Mouse (Mus musculus): ENCODE results near the gene Msgn1.

Msgn1 gene

DNA sequence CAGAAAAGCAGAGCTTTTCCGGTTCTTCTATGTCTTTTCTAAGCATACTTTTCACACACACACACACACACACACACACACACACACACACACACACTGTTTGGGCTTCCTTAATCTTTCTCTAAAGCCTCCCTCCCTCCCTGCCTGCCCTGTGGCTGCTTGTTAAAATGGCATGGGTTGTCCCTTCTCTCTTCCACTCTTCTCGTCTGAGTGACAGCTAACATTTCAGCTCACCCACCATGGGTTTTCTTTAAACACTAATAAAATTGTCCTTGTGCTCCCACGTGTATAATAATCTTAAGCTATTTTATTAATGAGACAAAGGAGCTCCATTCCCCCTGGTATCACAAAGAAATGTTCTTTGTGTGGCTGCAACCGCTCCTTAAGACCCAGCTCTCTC is 10.7 kb downstream of the Msgn1 start:
- no peak for DNase-seq

DNA sequence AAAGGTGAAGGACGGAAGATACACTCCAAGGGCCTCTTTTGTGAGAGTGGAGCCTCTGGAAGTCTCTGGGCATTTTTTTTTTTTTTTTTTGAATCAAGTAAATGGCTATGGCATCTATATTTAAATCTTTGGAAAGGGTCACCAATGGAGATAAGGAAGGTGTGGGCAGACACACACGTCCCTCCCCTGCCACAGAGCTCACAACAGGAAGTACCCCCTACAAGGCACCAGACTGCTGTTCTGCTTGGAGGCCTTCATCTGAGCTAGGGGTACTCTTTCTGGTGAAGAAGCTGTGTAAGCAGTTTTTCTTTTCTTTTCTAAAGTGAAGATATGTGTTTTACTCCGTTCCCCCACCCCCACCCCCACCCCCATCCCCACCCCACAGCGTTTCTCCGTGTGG is 11.9 kb downstream of the Msgn1 start:
- DNase-seq, result no peak

DNA sequence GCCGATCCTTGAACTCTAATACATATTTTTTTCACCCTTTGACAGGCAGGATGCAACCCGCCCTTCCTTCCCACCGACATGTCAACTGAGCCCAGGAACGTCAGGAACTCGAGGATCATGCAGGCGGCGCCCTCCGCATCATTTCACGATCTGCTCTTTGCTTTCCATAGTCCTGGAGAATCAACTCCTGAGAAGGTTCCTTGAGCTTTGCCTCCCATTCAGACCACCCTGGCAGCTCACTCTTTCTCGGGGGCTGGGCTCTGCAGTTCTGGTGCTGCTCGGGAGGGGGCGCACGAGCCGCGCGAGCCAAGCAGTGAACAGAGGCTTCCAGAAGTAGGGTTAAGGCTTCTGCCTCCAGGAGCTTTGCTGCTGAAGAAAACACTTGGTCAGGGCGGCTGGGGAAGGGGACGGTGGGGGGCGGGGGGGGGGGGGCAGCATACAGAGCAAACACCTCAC is 12.6 kb downstream of the Msgn1 start:
- DNase-seq, result peak; percentile 83

DNA sequence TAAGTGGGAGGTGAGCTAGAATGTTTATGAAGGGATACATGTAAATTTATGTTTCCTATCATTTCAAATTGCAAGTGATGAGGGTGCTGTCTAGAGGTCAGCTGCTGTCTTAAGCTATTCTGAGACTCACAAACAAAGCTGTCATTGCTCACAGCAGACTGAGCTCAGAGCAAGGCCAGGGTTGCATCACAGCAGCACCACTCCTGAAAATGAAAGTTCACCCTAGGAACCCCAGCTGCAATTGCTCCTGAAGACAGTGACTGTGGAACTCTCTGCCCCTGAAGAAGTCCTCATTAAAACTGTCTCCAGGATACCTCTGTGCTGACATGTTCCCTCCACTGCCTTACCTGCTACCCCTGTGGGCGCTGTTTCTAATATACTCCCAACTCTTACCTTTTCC is 13.7 kb downstream of the Msgn1 start:
- DNase-seq, result peak; percentile 46

DNA sequence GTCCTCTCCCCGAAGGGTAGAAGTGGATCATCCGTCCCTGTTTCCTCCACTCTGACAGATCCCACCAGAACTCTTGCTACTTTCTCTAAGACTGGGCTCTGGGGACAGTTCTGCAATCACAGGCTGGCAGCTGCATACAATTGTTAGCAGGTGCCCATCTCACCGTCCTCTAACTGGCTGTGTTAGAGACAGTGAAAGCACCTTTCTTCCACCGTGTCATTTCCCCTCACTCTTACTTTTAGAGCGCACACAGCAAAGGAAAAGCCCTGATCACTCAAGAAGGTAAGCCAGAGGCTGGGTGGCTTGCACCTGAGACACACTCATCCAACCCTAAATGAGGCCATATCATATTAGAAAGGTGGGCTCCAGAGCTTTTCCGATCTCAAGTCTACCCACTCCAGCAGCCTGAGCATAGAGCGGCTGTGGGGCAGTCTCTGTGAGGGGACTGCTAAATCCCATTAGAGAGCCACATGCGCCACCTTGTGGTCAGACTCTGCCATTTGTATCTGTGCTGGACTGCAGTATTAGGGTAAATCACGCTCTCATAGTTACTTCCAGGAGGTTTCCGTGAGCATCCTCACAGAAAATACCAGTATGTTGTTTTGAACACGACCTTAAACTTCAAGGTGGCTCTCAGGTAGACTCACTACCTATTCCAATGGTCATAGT is 30.2 kb downstream of the Msgn1 start:
- DNase-seq, result peak; percentile 93

DNA sequence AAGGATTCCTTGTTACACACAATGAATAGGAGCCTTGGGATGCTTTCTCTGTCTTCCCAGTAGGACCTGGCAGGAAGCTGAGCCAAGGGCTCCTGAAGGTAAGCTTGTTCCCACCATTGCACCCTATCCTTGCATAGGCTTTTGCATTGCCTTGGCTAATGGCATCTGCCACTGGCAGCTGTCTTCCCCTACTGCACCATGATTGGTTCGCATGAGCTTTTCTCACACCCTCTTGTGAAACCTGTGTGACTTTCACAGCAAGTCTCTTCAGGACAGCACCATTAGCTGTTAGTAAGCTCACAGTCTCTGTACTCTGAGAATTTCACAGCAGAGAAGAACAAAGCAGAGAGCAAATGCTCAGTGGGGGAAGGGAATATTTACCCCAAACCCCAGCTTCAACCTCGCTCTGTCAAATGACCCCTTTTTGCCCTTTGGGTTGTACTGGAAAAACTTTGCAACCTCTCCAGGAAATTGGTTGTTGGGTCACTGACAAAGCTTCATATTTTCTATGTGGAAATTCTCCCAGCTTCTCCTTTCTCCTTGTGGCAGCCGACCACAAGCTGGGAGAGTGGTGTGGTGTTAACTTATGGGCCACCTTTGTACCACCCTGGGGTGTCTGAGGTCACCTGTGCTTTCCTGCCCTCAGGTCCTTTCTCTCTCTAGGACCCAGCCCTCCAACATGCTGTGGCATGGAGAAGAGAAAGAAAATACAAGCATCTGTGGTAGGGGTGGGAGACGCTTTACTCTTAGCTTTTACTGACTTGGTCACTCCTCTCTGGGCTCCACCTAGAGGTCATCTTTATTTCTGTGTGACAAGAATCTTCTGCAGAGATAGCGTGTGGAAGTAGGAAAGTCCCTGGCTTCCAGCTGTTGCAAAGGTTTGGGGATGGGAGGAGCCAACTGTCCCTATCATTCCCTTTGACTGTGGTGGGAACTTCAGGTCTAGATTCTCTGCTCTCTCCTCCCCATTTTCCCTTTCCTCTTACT is 31.1 kb downstream of the Msgn1 start:
- peak; percentile 15 for DNase-seq

DNA sequence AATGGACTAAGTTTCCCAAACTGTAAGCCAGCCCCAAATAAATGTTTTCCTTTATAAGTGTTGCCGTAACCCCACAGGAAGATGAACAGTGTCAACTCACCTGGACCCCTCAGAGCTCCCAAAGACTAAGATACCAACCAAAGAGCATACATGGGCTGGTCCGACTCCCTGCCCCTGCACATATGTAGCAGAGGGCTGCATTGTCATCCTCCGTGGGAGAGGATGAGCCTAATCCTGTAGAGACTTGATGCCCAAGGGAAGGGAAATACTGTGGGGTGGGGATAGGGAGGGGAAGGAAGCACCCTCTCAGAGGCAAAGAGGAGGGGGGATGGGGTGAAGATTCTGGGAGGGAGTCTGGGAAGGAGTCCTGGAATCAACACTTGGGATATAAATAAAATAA is 50.1 kb downstream of the Msgn1 start:
- no peak for DNase-seq
